Mouse (Mus musculus): ENCODE measurements around the gene Adgrl3.
"Not testable (repeated sequence)": the region's sequence is repeated elsewhere in the genome, so short reads cannot be mapped to it uniquely, and the experiment has no call there.

Adgrl3 gene

GRCm38 (mm10) chr5:81555149-81555548 is 535.2 kb downstream of the Adgrl3 start:
- DNase-seq (ENCODE audit: low spot score in 2 of 2) = not testable (repeated sequence)

- no peak for DNase-seq (ENCODE audit: low spot score in 2 of 2)
These were observed 536.1 kb downstream of the Adgrl3 start for GRCm38 (mm10) chr5:81556008-81556407.

GRCm38 (mm10) chr5:81558965-81559364 is 539.0 kb downstream of the Adgrl3 start:
- DNase-seq (ENCODE audit: low spot score in 2 of 2) = no peak

GRCm38 (mm10) chr5:81564294-81564693 is 544.4 kb downstream of the Adgrl3 start:
- peak in 1 of 2 experiments; percentile 39 for DNase-seq (ENCODE audit: low spot score in 2 of 2)

GRCm38 (mm10) chr5:81566577-81566976 is 546.6 kb downstream of the Adgrl3 start:
- DNase-seq (ENCODE audit: low spot score in 2 of 2) = no peak

GRCm38 (mm10) chr5:81568743-81569142 is 548.8 kb downstream of the Adgrl3 start:
- no peak for DNase-seq (ENCODE audit: low spot score in 2 of 2)

- no peak for DNase-seq (ENCODE audit: low spot score in 2 of 2)
These were observed 562.9 kb downstream of the Adgrl3 start for GRCm38 (mm10) chr5:81582886-81583285.

- DNase-seq (ENCODE audit: low spot score in 2 of 2) = no peak
These were observed 563.5 kb downstream of the Adgrl3 start for GRCm38 (mm10) chr5:81583425-81583824.

GRCm38 (mm10) chr5:81584945-81585344 is 565.0 kb downstream of the Adgrl3 start:
- no peak for DNase-seq (ENCODE audit: low spot score in 2 of 2)

GRCm38 (mm10) chr5:81590005-81590694 is 570.2 kb downstream of the Adgrl3 start:
- DNase-seq (ENCODE audit: low spot score in 2 of 2) = no peak

- DNase-seq (ENCODE audit: low spot score in 2 of 2) = no peak
These were observed 571.5 kb downstream of the Adgrl3 start for GRCm38 (mm10) chr5:81591481-81591880.

GRCm38 (mm10) chr5:81593396-81593995 is 573.6 kb downstream of the Adgrl3 start:
- no peak for DNase-seq (ENCODE audit: low spot score in 2 of 2)

- DNase-seq (ENCODE audit: low spot score in 2 of 2) = no peak
These were observed 578.1 kb downstream of the Adgrl3 start for GRCm38 (mm10) chr5:81598041-81598440.

GRCm38 (mm10) chr5:81602889-81603288 is 583.0 kb downstream of the Adgrl3 start:
- DNase-seq (ENCODE audit: low spot score in 2 of 2) = no peak

GRCm38 (mm10) chr5:81605646-81606045 is 585.7 kb downstream of the Adgrl3 start:
- DNase-seq (ENCODE audit: low spot score in 2 of 2) = no peak

- no peak for DNase-seq (ENCODE audit: low spot score in 2 of 2)
These were observed 590.3 kb downstream of the Adgrl3 start for GRCm38 (mm10) chr5:81610223-81610622.

- DNase-seq (ENCODE audit: low spot score in 2 of 2) = no peak
These were observed 594.7 kb downstream of the Adgrl3 start for GRCm38 (mm10) chr5:81614674-81615073.

GRCm38 (mm10) chr5:81621106-81621505 is 601.2 kb downstream of the Adgrl3 start:
- no peak for DNase-seq (ENCODE audit: low spot score in 2 of 2)

- DNase-seq (ENCODE audit: low spot score in 2 of 2) = no peak
These were observed 601.8 kb downstream of the Adgrl3 start for GRCm38 (mm10) chr5:81621715-81622114.

- no peak for DNase-seq (ENCODE audit: low spot score in 2 of 2)
These were observed 603.9 kb downstream of the Adgrl3 start for GRCm38 (mm10) chr5:81623846-81624245.

- DNase-seq (ENCODE audit: low spot score in 2 of 2) = no peak
These were observed 616.2 kb downstream of the Adgrl3 start for GRCm38 (mm10) chr5:81636169-81636568.

- no peak for DNase-seq (ENCODE audit: low spot score in 2 of 2)
These were observed 618.5 kb downstream of the Adgrl3 start for GRCm38 (mm10) chr5:81638422-81638821.

- DNase-seq (ENCODE audit: low spot score in 2 of 2) = no peak
These were observed 620.2 kb downstream of the Adgrl3 start for GRCm38 (mm10) chr5:81640118-81640517.

- DNase-seq (ENCODE audit: low spot score in 2 of 2) = no peak
These were observed 625.6 kb downstream of the Adgrl3 start for GRCm38 (mm10) chr5:81645557-81645956.
